Mouse (Mus musculus) neural tube, embryonic 12.5 days (tissue): Measurements from ENCODE around the gene Tmem178b. TPM values are rescaled to one million over a fixed set of nuclear protein-coding genes. Genes with fewer than 3 reads are reported as not detected.
A peak's percentile ranks its signal among the peaks of the same experiment; 100 is the strongest.

ENCODE experiments used
- ATAC-seq: fragments of 200-750 bp; cut with Nextera tagmentation; 2 replicates; pipeline ENCODE4 v1.8.0; 2017; ENCODE audit warnings: low read depth, mild to moderate bottlenecking, moderate TSS enrichment, moderate library complexity; ENCODE audit not compliant: low FRiP score
- H3K27ac ChIP-seq: fragments of 300-500 bp; sonication (generic); 2 replicates; pipeline ENCODE4 v1.5.1; 2016
- H3K27me3 ChIP-seq: fragments of 300-500 bp; sonication (generic); replicated peaks from 2 replicates; pipeline ENCODE4 v1.6.1; 2016; ENCODE audit warnings: mild to moderate bottlenecking
- H3K36me3 ChIP-seq: fragments of 300-500 bp; sonication (generic); 2 replicates; pipeline ENCODE4 v1.6.1; 2016; ENCODE audit warnings: mild to moderate bottlenecking
- H3K4me1 ChIP-seq: fragments of 300-500 bp; sonication (generic); 2 replicates; pipeline ENCODE4 v1.6.1; 2016
- H3K4me2 ChIP-seq: fragments of 300-500 bp; sonication (generic); replicated peaks from 2 replicates; pipeline ENCODE4 v1.6.1; 2016; ENCODE audit warnings: mild to moderate bottlenecking
- H3K4me3 ChIP-seq: fragments of 300-500 bp; sonication (generic); 2 replicates; pipeline ENCODE4 v1.5.1; 2016
- H3K9ac ChIP-seq: fragments of 300-500 bp; sonication (generic); 2 replicates; pipeline ENCODE4 v1.6.1; 2016; ENCODE audit warnings: mild to moderate bottlenecking
- H3K9me3 ChIP-seq: fragments of 300-500 bp; sonication (generic); 2 replicates; pipeline ENCODE4 v1.6.1; 2016; ENCODE audit warnings: mild to moderate bottlenecking
- WGBS: fragments of 180-500 bp; shearing (Covaris S2); methylation state at CpG from one replicate; pipeline ENCODE4 v1.1.7; 2016; 5-methylcytosine and 5-hydroxymethylcytosine counted together
- polyA plus RNA-seq: library from polyadenylated mRNA; unstranded; fragments of >200 nt; fragmentation: Nextera tagmentation; extraction: Ambion mirVana; gene quantifications from 2 replicates; pipeline ENCODE4 v1.2.1, GENCODE M21; 2016

Tmem178b gene
- polyA plus RNA-seq, 1 experiment from 2014 or later = 19.5 TPM

- Histone ChIP-seq H3K4me3 (no peak overlapping the region), H3K9ac (no peak overlapping the region), H3K27me3 (no peaks in the 10 kb centered on the region), H3K4me1 (peaks cover 4% of the 10 kb centered on the region; the same call in 1 of the 2 replicates), H3K27ac (no peak overlapping the region), H3K36me3 (no peaks in the 10 kb centered on the region), H3K9me3 (no peaks in the 10 kb centered on the region), H3K4me2 (no peak overlapping the region)
- 80% methylated on average over 3 of the region's 3 CpGs for WGBS
- ATAC-seq = no peak
These were observed 135.3 kb downstream of the Tmem178b start for GRCm38 (mm10) chr6:40008166-40008907.

GRCm38 (mm10) chr6:40009718-40010117, 136.6 kb downstream of the Tmem178b start:
- no peaks in the 10 kb centered on the region for H3K9me3 ChIP-seq
- H3K27me3 ChIP-seq = no peaks in the 10 kb centered on the region
- H3K9ac ChIP-seq = no peak overlapping the region
- no peak for ATAC-seq
- peaks cover 7% of the 10 kb centered on the region; the same call in 1 of the 2 replicates for H3K4me1 ChIP-seq
- WGBS = 78% methylated on average over 3 of the region's 3 CpGs
- no peak overlapping the region for H3K4me2 ChIP-seq
- H3K4me3 ChIP-seq = no peak overlapping the region
- no peak overlapping the region for H3K27ac ChIP-seq
- no peaks in the 10 kb centered on the region for H3K36me3 ChIP-seq

DNA sequence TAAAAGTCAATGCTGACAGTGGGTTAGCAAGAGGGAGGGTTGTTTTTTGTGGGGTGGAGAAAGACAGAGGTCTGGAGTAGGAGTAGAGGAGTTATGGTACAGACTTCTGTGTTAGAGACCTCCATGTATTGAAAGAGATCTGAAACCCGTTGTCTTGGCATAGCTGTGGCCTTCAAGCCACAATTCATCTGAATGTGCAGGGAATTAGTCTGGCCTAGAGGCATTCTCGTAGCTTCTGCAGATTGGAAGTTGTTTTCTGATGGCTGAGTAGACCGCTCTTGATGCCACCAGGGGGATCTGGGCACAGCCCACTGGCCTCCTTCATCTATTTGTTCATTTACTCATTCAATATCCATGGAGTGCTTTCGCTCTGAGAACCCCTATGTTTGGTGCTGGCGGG, 138.0 kb downstream of the Tmem178b start:
- peaks cover 15% of the 10 kb centered on the region for H3K4me1 ChIP-seq
- no peak for ATAC-seq
- H3K4me3 ChIP-seq = no peak overlapping the region
- WGBS = 86% methylated on average over 5 of the region's 5 CpGs
- H3K9me3 ChIP-seq = no peaks in the 10 kb centered on the region
- no peak overlapping the region for H3K9ac ChIP-seq
- no peaks in the 10 kb centered on the region for H3K27me3 ChIP-seq
- no peak overlapping the region for H3K4me2 ChIP-seq
- H3K27ac ChIP-seq = no peak overlapping the region
- H3K36me3 ChIP-seq = no peaks in the 10 kb centered on the region

GRCm38 (mm10) chr6:40011609-40012008, 138.5 kb downstream of the Tmem178b start:
- 71% methylated on average over 5 of the region's 5 CpGs for WGBS

DNA sequence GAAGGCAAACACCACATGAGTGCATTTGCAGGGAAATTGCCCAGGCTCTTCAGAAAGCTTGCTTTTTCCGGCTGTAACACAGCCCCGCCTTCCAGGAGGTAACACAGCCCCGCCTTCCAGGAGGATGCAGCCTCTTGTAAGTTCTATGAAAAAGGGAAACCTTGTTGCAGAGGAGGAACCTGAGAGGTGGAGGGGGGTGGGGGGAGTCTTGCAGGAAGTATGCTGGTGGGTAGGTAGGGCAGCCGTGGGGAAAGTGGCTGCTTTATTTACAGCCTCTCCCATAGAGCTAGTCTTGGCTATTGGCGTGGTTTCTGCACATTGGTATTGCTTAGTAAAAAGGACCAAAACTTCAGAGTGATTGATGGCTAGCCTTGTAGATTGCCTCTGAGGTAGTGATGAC, 140.3 kb downstream of the Tmem178b start:
- no peak overlapping the region for H3K4me3 ChIP-seq
- H3K4me2 ChIP-seq = no peak overlapping the region
- H3K9me3 ChIP-seq = no peaks in the 10 kb centered on the region
- no peak overlapping the region for H3K27ac ChIP-seq
- H3K36me3 ChIP-seq = no peaks in the 10 kb centered on the region
- WGBS = 48% methylated on average over 5 of the region's 5 CpGs
- H3K9ac ChIP-seq = no peak overlapping the region
- H3K27me3 ChIP-seq = no peaks in the 10 kb centered on the region
- no peak for ATAC-seq
- peaks cover 13% of the 10 kb centered on the region for H3K4me1 ChIP-seq

More at GRCm38 (mm10) chr6:40011609-40012008, 138.5 kb downstream of the Tmem178b start:
- H3K27ac ChIP-seq = no peak overlapping the region
- no peaks in the 10 kb centered on the region for H3K9me3 ChIP-seq
- no peak overlapping the region for H3K4me3 ChIP-seq
- H3K27me3 ChIP-seq = no peaks in the 10 kb centered on the region
- no peak overlapping the region for H3K9ac ChIP-seq
- no peaks in the 10 kb centered on the region for H3K36me3 ChIP-seq
- peaks cover 15% of the 10 kb centered on the region for H3K4me1 ChIP-seq
- no peak for ATAC-seq
- H3K4me2 ChIP-seq = no peak overlapping the region

- H3K27me3 ChIP-seq = no peaks in the 10 kb centered on the region
- H3K4me1 ChIP-seq = peaks cover 17% of the 10 kb centered on the region
- no peak overlapping the region for H3K4me3 ChIP-seq
- H3K27ac ChIP-seq = no peak overlapping the region
- no peak overlapping the region for H3K4me2 ChIP-seq
- WGBS = 55% methylated on average over 4 of the region's 4 CpGs
- no peaks in the 10 kb centered on the region for H3K36me3 ChIP-seq
- H3K9ac ChIP-seq = no peak overlapping the region
- no peak for ATAC-seq
- no peaks in the 10 kb centered on the region for H3K9me3 ChIP-seq
These were observed 142.1 kb downstream of the Tmem178b start for GRCm38 (mm10) chr6:40015185-40015584.

DNA sequence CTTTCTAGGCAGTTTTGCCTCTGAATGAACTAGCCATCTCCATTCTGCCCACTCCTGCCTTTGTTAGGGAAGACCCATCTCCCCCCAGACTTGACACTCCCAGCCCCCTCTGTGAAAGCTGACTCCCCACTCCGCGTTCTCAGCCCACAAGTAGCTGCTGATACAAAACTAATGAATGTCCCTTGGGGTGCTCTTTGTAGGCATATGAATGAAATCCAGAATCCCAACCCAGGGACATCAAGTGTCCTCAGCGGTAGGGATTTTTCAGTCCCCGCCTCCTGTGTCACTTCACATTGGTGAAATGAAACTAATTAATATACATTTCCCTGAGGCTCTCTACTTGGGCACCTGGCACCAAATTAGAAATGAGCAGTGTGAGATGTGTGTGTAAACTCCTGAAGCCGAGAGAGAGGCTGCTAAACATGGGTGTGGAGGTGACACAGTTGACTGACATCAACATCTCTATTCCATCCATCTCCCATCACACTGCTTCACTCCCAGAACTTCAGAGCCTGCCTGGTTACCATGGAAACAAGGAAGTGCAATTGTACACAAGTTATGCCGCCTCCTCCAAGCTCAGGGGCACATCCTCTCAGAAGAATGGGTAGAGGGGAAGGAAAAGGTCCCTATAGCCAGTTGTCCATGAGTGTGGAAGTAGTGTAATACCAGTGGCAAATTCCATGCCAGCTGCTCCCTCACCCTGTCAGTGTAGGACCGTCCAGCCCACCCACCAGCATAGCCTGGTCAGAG, 142.8 kb downstream of the Tmem178b start:
- no peak overlapping the region for H3K4me3 ChIP-seq
- H3K36me3 ChIP-seq = no peaks in the 10 kb centered on the region
- H3K27ac ChIP-seq = no peak overlapping the region
- peaks cover 17% of the 10 kb centered on the region for H3K4me1 ChIP-seq
- H3K9ac ChIP-seq = no peak overlapping the region
- ATAC-seq = 0 out of 2 replicates have a peak, but pooled peaks have one; percentile 8
- H3K9me3 ChIP-seq = no peaks in the 10 kb centered on the region
- H3K4me2 ChIP-seq = no peak overlapping the region
- no peaks in the 10 kb centered on the region for H3K27me3 ChIP-seq
- WGBS = 38% methylated on average over 7 of the region's 7 CpGs

- no peak overlapping the region for H3K27ac ChIP-seq
- no peak overlapping the region; the same call in 1 of the 2 replicates for H3K4me2 ChIP-seq
- H3K4me3 ChIP-seq = no peak overlapping the region
- H3K9me3 ChIP-seq = no peaks in the 10 kb centered on the region
- WGBS = 35% methylated on average over 4 of the region's 4 CpGs
- no peaks in the 10 kb centered on the region for H3K27me3 ChIP-seq
- no peaks in the 10 kb centered on the region for H3K36me3 ChIP-seq
- peak; percentile 81 for ATAC-seq
- peaks cover 17% of the 10 kb centered on the region for H3K4me1 ChIP-seq
- H3K9ac ChIP-seq = no peak overlapping the region
These were observed 146.3 kb downstream of the Tmem178b start for GRCm38 (mm10) chr6:40019396-40019795.

GRCm38 (mm10) chr6:40023592-40024335, 150.7 kb downstream of the Tmem178b start:
- peaks cover 13% of the 10 kb centered on the region; the same call in 1 of the 2 replicates for H3K4me1 ChIP-seq
- H3K9ac ChIP-seq = no peak overlapping the region
- 0 out of 2 replicates have a peak overlapping the region, but pooled peaks have one; percentile 26 for H3K27ac ChIP-seq
- no peak overlapping the region for H3K4me3 ChIP-seq
- no peaks in the 10 kb centered on the region for H3K36me3 ChIP-seq
- no peaks in the 10 kb centered on the region for H3K9me3 ChIP-seq
- no peak overlapping the region for H3K4me2 ChIP-seq
- WGBS = 57% methylated on average over 4 of the region's 4 CpGs
- ATAC-seq = peak; percentile 70
- no peaks in the 10 kb centered on the region for H3K27me3 ChIP-seq

- Histone ChIP-seq H3K36me3 (no peaks in the 10 kb centered on the region), H3K4me1 (peaks cover 9% of the 10 kb centered on the region; the same call in 1 of the 2 replicates), H3K9ac (no peak overlapping the region), H3K27ac (no peak overlapping the region), H3K4me3 (no peak overlapping the region), H3K27me3 (no peaks in the 10 kb centered on the region), H3K9me3 (no peaks in the 10 kb centered on the region), H3K4me2 (no peak overlapping the region)
- ATAC-seq = peak; percentile 34; the same call in 1 of the 2 replicates
- 67% methylated on average over 5 of the region's 5 CpGs for WGBS
These were observed 151.4 kb downstream of the Tmem178b start for GRCm38 (mm10) chr6:40024336-40024934.

DNA sequence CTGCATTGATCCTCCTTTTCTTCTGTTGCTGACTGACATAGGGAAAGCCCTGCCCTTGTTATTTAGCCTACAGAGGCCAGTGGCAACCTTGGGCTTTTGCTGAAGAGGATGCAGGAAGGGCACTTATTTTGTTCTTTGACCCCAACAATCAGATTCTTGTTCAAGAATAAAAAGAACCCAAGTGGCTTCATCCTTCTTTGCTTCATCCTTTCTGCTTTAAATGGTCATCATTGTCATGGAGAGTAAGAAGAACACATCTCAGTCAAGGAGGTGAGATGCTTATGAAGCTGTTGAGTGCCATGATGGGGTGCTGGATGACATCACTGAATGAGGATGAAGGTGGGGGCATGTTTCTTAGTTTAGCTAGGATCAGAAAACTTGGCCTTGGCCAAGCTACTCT, 159.8 kb downstream of the Tmem178b start:
- H3K27me3 ChIP-seq = no peaks in the 10 kb centered on the region
- no peaks in the 10 kb centered on the region for H3K4me1 ChIP-seq
- H3K4me2 ChIP-seq = no peak overlapping the region
- no peak overlapping the region for H3K4me3 ChIP-seq
- no peaks in the 10 kb centered on the region for H3K36me3 ChIP-seq
- H3K9ac ChIP-seq = no peak overlapping the region
- H3K27ac ChIP-seq = no peak overlapping the region
- no peak for ATAC-seq
- H3K9me3 ChIP-seq = no peaks in the 10 kb centered on the region

GRCm38 (mm10) chr6:40033935-40034334, 160.9 kb downstream of the Tmem178b start:
- no peaks in the 10 kb centered on the region for H3K9me3 ChIP-seq
- no peaks in the 10 kb centered on the region for H3K36me3 ChIP-seq
- no peaks in the 10 kb centered on the region for H3K27me3 ChIP-seq
- no peak overlapping the region for H3K4me2 ChIP-seq
- H3K27ac ChIP-seq = no peak overlapping the region
- H3K4me1 ChIP-seq = no peaks in the 10 kb centered on the region
- H3K4me3 ChIP-seq = no peak overlapping the region
- no peak overlapping the region for H3K9ac ChIP-seq
- WGBS = 91% methylated on average over 3 of the region's 3 CpGs
- no peak for ATAC-seq
